Mouse (Mus musculus) MEL (cell line): ENCODE results near the gene Npcd.

ENCODE experiments used
- CTCF ChIP-seq, 3 experiments: IDR thresholded peaks in 2 of 3; conservative IDR thresholded peaks in 1 of 3; 2 replicates each; pipeline ENCODE4 v1.5.1; 2011 to 2012; ENCODE audit warnings: low read length in 3 of 3, low read depth in 2 of 3, mild to moderate bottlenecking in 2 of 3, improper control_type of control experiment in 1 of 3, inconsistent platforms in 1 of 3, mixed read lengths in 1 of 3, moderate library complexity in 1 of 3; ENCODE audit not compliant: control insufficient read depth in 1 of 3, insufficient read depth in 1 of 3, poor library complexity in 1 of 3, severe bottlenecking in 1 of 3
- EP300 ChIP-seq, 2 experiments: IDR thresholded peaks; 2 replicates each; pipeline ENCODE4 v1.6.1; 2011; ENCODE audit warnings: improper control_type of control experiment in 2 of 2, low read length in 2 of 2, low read depth in 1 of 2, mild to moderate bottlenecking in 1 of 2

GRCm38 (mm10) chr15:79763001-79763400 lies 71.0 kb downstream of the Npcd start:
- TF ChIP-seq CTCF (IDR thresholded peaks at IDR 0.05 in 2 of 3, conservative IDR thresholded peaks at IDR 0.05 in 1 of 3; ENCODE audit: control insufficient read depth in 1 of 3, insufficient read depth in 1 of 3, low read depth in 2 of 3, low read length in 3 of 3, poor library complexity in 1 of 3, severe bottlenecking in 1 of 3) (no peak), EP300 (IDR thresholded peaks at IDR 0.05; ENCODE audit: low read depth in 1 of 2, low read length in 2 of 2) (no peak)
